18 mouse cellular contexts compared by ENCODE assay signal in genomic region chr15:84276066-84276465, GRCm38 (mm10). TPM values are rescaled to one million over a fixed set of nuclear protein-coding genes. Genes with fewer than 3 reads are reported as not detected.
DNase-seq lines count a peak whose midpoint lies in the region; ATAC-seq lines count a peak whose summit lies in the region.
"Had no signal": no experiment of that assay in that cellular context is flagged by ENCODE, and none has a peak within 500 bp of the region (broad histone marks: within the 10 kb centered on the region; RNA-seq: fewer than 3 reads in every experiment).

No protein-coding gene starts in this region.

- H3K4me3 ChIP-seq in hindbrain, embryonic 10.5 days = no peak overlapping the region
- H3K4me3 ChIP-seq in hindbrain, embryonic 14.5 days (replicated peaks; ENCODE audit: low read length) = no peak overlapping the region

- H3K36me3 ChIP-seq in hindbrain, embryonic 10.5 days = peaks cover 41% of the 10 kb centered on the region
- no peaks in the 10 kb centered on the region for H3K36me3 ChIP-seq in hindbrain, embryonic 14.5 days (replicated peaks; ENCODE audit: control insufficient read depth, insufficient read depth)
- H3K36me3 ChIP-seq: G1E had no signal

- no peak for ATAC-seq in hindbrain, embryonic 14.5 days (ENCODE audit: low FRiP score)
- ATAC-seq: activated CD4-positive, CD25-positive, alpha-beta regulatory T cell, adult 4 months; CD4-positive, CD25-positive, alpha-beta regulatory T cell, adult 4 months; Patski had no signal

- peak overlapping the region; percentile 23; the same call in 1 of the 2 replicates for H3K27ac ChIP-seq in hindbrain, embryonic 10.5 days
- no peak overlapping the region for H3K27ac ChIP-seq in hindbrain, embryonic 14.5 days

- no peak overlapping the region for H3K9ac ChIP-seq in hindbrain, embryonic 14.5 days

- peaks cover 2% of the 10 kb centered on the region; the same call in 1 of the 2 replicates for H3K9me3 ChIP-seq in hindbrain, embryonic 10.5 days
- no peaks in the 10 kb centered on the region for H3K9me3 ChIP-seq in hindbrain, embryonic 14.5 days (ENCODE audit: control insufficient read depth, low read length)

- H3K4me1 ChIP-seq in hindbrain, embryonic 10.5 days (replicated peaks) = peaks cover 14% of the 10 kb centered on the region; the same call in 1 of the 2 replicates
- H3K4me1 ChIP-seq in hindbrain, embryonic 14.5 days (replicated peaks; ENCODE audit: control insufficient read depth, insufficient read depth, low read length) = 0 out of 2 replicates have a peak, but pooled peaks cover 4% of the 10 kb centered on the region

- intact Hi-C loops in heart, postnatal 25 days (cut with DNase I) = no loop called here

- no peak overlapping the region for H3K4me2 ChIP-seq in hindbrain, embryonic 14.5 days (replicated peaks)

- DNase-seq in heart, adult 11 months = peak; percentile 92
- DNase-seq in heart, postnatal 25 days (ENCODE audit: low spot score) = no peak
- no peak for DNase-seq in hindbrain, embryonic 10.5 days (ENCODE audit: low spot score)
- DNase-seq in hindbrain, embryonic 14.5 days (ENCODE audit: low spot score) = no peak
- DNase-seq: adrenal gland, adult 2 months; adrenal gland, adult 8-10 months; adrenal gland, postnatal 10 days; adrenal gland, postnatal 14 days; adrenal gland, postnatal 25 days; adrenal gland, postnatal 36 days; B cell, adult 2 months; cerebellum, adult 11 months; cerebellum, adult 11-12 months; cerebellum, adult 18-20 months had no signal

- H3K27me3 ChIP-seq in hindbrain, embryonic 10.5 days (ENCODE audit: insufficient read depth, poor library complexity, severe bottlenecking) = no peaks in the 10 kb centered on the region
- no peaks in the 10 kb centered on the region for H3K27me3 ChIP-seq in hindbrain, embryonic 14.5 days (ENCODE audit: control insufficient read depth, insufficient read depth, low read length)
- H3K27me3 ChIP-seq: Patski had no signal

- WGBS in hindbrain, embryonic 10.5 days = 86% methylated on average over 4 of the region's 4 CpGs
- 86% methylated on average over 4 of the region's 4 CpGs for WGBS in hindbrain, embryonic 14.5 days

RNA-seq across cellular contexts. Expression of gene Parvb, which starts 44.2 kb away (rescaled TPM):
- 100 to 1,000 TPM; 147 to 154 TPM for total RNA-seq in heart, postnatal 25 days (2021)
- 7.1 and 7.6 TPM in 2 replicates for polyA plus RNA-seq in hindbrain, embryonic 10.5 days (2016; fragmentation: Nextera tagmentation; extraction: Ambion mirVana)
- 4.1 and 5.1 TPM in 2 replicates for polyA plus RNA-seq in hindbrain, embryonic 14.5 days (2014; fragmentation: Nextera tagmentation; extraction: Ambion mirVana)

RNA-seq across cellular contexts. Expression of gene Parvg, which starts 47.8 kb away (rescaled TPM):
- 1 to 10 TPM; 1.3 to 1.4 TPM for total RNA-seq in heart, postnatal 25 days (2021)
- 1.1 TPM in 2 replicates for polyA plus RNA-seq in hindbrain, embryonic 10.5 days (2016; fragmentation: Nextera tagmentation; extraction: Ambion mirVana)
- 0.44 and 0.55 TPM in 2 replicates for polyA plus RNA-seq in hindbrain, embryonic 14.5 days (2014; fragmentation: Nextera tagmentation; extraction: Ambion mirVana)
- total RNA-seq: G1E had no signal
- polyA plus RNA-seq: Patski had no signal
